Mouse (Mus musculus) heart, adult 9 months (tissue): ENCODE measurements at regions not wholly inside any gene's neighbourhood (a gene's known extent, or its start where the extent isn't known, plus 50 kb on each side); places are given as distances from the start of the nearest gene placed in this dataset.

ENCODE experiments used
- DNase-seq, 2 experiments: peaks; one replicate each; pipeline ENCODE4 v3.0.0; 2022; ENCODE audit warnings: low spot score in 2 of 2

DNA sequence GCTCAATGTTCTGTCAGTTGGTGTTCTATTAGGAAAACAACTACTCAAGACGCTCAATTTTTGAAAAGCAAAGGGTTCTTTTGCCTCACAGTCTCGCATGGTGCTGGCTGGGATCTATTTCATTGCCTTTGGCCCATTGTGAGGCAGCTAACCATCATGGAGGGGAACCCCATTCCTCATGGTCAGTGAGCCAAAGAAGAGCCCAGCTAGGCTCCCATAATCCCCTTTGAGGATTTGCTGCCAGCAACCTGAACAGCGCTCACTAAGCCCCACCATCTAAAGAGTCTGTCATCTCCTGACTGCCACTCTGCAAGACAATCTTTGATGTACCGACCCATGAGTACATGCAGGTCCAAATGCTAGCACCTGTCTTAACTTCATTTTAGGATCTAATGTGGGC, 53.1 kb upstream of the Galnt7 start:
- no peak for DNase-seq

- DNase-seq, result no peak
Measured at GRCm38 (mm10) chr8:57704161-57704560, 51.3 kb upstream of the Galnt7 start.

DNA sequence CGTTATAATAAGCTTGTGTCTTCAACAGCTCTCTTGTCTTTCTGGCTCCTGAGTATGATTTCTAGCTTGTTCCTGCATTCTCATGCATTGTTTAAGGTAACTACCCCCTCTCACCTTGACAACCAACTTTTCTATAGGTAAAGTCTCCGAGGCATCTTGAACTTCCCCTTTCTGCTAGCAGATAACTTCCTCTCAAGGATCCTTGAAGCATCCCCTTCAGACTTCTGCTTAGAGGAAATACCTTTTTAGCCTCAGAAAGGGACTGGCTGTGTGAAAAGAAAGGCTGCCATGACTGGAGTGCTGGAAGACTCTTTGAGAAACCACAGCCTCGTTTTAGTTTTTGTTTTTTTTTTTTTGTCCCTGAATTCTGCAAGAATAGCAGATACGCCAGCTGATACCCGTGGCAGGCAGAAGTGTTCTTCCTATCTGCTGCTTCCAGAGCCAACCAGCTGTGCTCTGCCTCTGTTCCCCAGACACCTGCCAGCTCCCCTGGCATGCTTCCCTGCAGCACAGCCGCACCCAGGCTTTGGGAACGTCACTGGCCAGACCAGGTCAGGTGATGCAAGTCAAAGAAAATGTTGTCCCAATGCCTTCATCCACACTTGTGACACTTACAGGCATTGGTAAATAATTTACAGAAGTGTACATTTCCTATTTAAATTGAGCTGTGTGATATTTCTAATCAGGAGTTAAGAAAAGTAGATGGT, 49.7 kb upstream of the Galnt7 start:
- peak; percentile 4 to 7 for DNase-seq
